Mouse (Mus musculus): ENCODE measurements around the gene Ppp1r10.

The Ppp1r10 gene

GRCm38 (mm10) chr17:35897644-35898573 lies 18.3 kb upstream of the Ppp1r10 start:
- in situ Hi-C loops (cut with MboI; ENCODE audit: low pct_unique_long_range_greater_than_20kb in 1 of 2, low sequenced_read_pairs in 2 of 2, unreplicated experiment in 1 of 2): no loop called here

- in situ Hi-C loops (cut with MboI; ENCODE audit: low pct_unique_long_range_greater_than_20kb in 1 of 2, low sequenced_read_pairs in 2 of 2, unreplicated experiment in 1 of 2): no loop called here
Observed at GRCm38 (mm10) chr17:35900636-35901035, 15.6 kb upstream of the Ppp1r10 start.

- in situ Hi-C loops (cut with MboI; ENCODE audit: low pct_unique_long_range_greater_than_20kb in 1 of 2, low sequenced_read_pairs in 2 of 2, unreplicated experiment in 1 of 2): no loop called here
Observed at GRCm38 (mm10) chr17:35903343-35903991, 12.8 kb upstream of the Ppp1r10 start.

- in situ Hi-C loops (cut with MboI; ENCODE audit: low pct_unique_long_range_greater_than_20kb in 1 of 2, low sequenced_read_pairs in 2 of 2, unreplicated experiment in 1 of 2): no loop called here
Observed at GRCm38 (mm10) chr17:35903992-35904355, 12.3 kb upstream of the Ppp1r10 start.

- in situ Hi-C loops (cut with MboI; ENCODE audit: low pct_unique_long_range_greater_than_20kb in 1 of 2, low sequenced_read_pairs in 2 of 2, unreplicated experiment in 1 of 2): no loop called here
Observed at GRCm38 (mm10) chr17:35905587-35905986, 10.6 kb upstream of the Ppp1r10 start.

GRCm38 (mm10) chr17:35907609-35908008 lies 8.6 kb upstream of the Ppp1r10 start:
- in situ Hi-C loops (cut with MboI; ENCODE audit: low pct_unique_long_range_greater_than_20kb in 1 of 2, low sequenced_read_pairs in 2 of 2, unreplicated experiment in 1 of 2): no loop called here

GRCm38 (mm10) chr17:35909186-35909918 lies 6.9 kb upstream of the Ppp1r10 start:
- in situ Hi-C loops (cut with MboI; ENCODE audit: low pct_unique_long_range_greater_than_20kb in 1 of 2, low sequenced_read_pairs in 2 of 2, unreplicated experiment in 1 of 2): no loop called here

GRCm38 (mm10) chr17:35909919-35910369 lies 6.3 kb upstream of the Ppp1r10 start, which contains the start of gene Atat1:
Gene Atat1, minus strand, starts transcription at chr17:35910075.
- in situ Hi-C loops (cut with MboI; ENCODE audit: low pct_unique_long_range_greater_than_20kb in 1 of 2, low sequenced_read_pairs in 2 of 2, unreplicated experiment in 1 of 2): no loop called here

GRCm38 (mm10) chr17:35914975-35915374 lies 1.3 kb upstream of the Ppp1r10 start:
- in situ Hi-C loops (cut with MboI; ENCODE audit: low pct_unique_long_range_greater_than_20kb in 1 of 2, low sequenced_read_pairs in 2 of 2, unreplicated experiment in 1 of 2): no loop called here

- in situ Hi-C loops (cut with MboI; ENCODE audit: low pct_unique_long_range_greater_than_20kb in 1 of 2, low sequenced_read_pairs in 2 of 2, unreplicated experiment in 1 of 2): no loop called here
Observed at GRCm38 (mm10) chr17:35915538-35916296, 517 bp upstream of the Ppp1r10 start.

GRCm38 (mm10) chr17:35917143-35917462 lies 869 bp downstream of the Ppp1r10 start:
- in situ Hi-C loops (cut with MboI; ENCODE audit: low pct_unique_long_range_greater_than_20kb in 1 of 2, low sequenced_read_pairs in 2 of 2, unreplicated experiment in 1 of 2): no loop called here

- in situ Hi-C loops (cut with MboI; ENCODE audit: low pct_unique_long_range_greater_than_20kb in 1 of 2, low sequenced_read_pairs in 2 of 2, unreplicated experiment in 1 of 2): no loop called here
Observed at GRCm38 (mm10) chr17:35917463-35918251, 1.4 kb downstream of the Ppp1r10 start.

- in situ Hi-C loops (cut with MboI; ENCODE audit: low pct_unique_long_range_greater_than_20kb in 1 of 2, low sequenced_read_pairs in 2 of 2, unreplicated experiment in 1 of 2): no loop called here
Observed at GRCm38 (mm10) chr17:35918276-35919059, 2.2 kb downstream of the Ppp1r10 start.

GRCm38 (mm10) chr17:35919060-35919715 lies 3.0 kb downstream of the Ppp1r10 start:
- in situ Hi-C loops (cut with MboI; ENCODE audit: low pct_unique_long_range_greater_than_20kb in 1 of 2, low sequenced_read_pairs in 2 of 2, unreplicated experiment in 1 of 2): no loop called here

GRCm38 (mm10) chr17:35919864-35920301 lies 3.6 kb downstream of the Ppp1r10 start:
- in situ Hi-C loops (cut with MboI; ENCODE audit: low pct_unique_long_range_greater_than_20kb in 1 of 2, low sequenced_read_pairs in 2 of 2, unreplicated experiment in 1 of 2): no loop called here

GRCm38 (mm10) chr17:35920384-35920783 lies 4.2 kb downstream of the Ppp1r10 start:
- in situ Hi-C loops (cut with MboI; ENCODE audit: low pct_unique_long_range_greater_than_20kb in 1 of 2, low sequenced_read_pairs in 2 of 2, unreplicated experiment in 1 of 2): no loop called here
